Mouse (Mus musculus) testis, postnatal 10 days (tissue): ENCODE results near the gene Cacna1c.

Experiments used
- DNase-seq: peaks from one replicate; pipeline ENCODE4 v3.0.0; 2021; ENCODE audit warnings: low spot score

Gene Cacna1c

DNA sequence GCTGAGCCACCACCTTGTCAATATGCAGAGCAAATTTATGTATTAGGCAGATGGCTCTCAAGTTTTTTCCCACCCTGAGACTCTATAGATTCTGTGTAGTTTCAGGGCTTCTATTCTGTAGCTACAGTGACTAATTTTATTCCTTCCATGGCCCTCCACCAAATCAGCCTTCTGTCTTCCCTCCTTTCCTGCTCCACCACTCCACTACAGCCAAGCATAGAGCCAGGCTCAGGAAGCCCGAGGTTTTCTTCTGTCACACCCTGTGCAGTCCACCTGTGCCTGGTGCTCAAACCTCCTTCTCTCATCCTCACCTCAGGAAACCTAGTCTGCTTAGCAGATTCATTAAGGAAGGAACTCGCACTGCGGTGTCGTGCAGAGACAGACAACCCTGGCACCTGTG is 51.1 kb downstream of the Cacna1c start:
- DNase-seq: no peak

DNA sequence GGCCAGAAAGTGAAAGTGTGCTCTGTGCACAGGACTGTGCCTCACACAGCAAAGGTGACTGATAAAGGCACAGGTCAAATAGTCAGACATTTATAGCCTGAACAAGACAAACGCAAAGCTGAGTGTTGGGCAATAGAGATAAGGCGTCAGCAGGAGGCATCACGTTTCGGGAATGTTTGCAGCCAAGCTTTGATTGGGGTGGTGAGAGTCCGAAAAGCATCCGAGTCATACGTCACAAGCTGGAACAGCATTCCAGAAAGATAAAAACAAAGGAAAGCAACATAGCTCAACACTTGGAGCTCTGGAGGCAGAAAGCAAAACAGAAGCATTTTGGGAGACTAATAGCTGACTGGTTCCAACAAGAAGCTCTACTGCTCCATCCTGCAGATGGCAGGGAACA is 56.7 kb downstream of the Cacna1c start:
- DNase-seq: no peak

DNA sequence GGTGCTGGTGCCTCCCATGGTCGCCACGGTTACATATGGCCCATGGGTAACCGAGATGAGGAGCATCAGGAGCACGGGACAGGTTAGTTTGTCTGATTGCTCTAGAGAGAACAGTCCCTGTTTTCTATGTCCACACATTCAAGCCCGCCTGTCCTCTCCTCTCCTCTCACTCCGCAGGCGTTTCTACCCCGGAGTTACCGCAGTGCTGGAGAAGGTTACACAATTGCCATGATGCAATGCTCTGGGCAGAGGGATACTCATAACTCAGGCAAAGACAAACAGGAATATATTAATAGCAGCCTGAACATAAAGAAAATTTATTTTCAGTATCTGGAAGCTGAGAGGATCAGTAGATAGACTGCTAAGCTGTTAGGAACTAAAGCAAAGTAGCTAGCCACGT is 58.5 kb downstream of the Cacna1c start:
- no peak for DNase-seq

DNA sequence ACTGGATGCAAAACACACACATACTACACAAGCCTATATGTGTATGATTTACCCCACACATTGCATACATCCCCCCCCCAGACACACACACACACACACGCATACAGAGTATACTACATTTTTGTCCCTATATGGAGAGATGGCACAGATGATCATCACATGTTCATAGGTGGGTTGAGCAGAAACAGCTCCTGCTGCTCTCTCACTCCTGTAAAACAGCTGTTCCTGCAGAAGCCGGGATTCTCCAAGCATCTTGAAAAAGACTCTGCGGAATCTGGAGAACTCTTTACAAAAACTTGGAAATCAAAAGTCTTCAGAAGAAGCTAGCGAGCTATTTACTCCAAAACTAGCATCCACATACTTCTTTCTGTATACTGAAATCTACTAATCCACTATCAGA is 63.4 kb downstream of the Cacna1c start:
- DNase-seq: no peak

DNA sequence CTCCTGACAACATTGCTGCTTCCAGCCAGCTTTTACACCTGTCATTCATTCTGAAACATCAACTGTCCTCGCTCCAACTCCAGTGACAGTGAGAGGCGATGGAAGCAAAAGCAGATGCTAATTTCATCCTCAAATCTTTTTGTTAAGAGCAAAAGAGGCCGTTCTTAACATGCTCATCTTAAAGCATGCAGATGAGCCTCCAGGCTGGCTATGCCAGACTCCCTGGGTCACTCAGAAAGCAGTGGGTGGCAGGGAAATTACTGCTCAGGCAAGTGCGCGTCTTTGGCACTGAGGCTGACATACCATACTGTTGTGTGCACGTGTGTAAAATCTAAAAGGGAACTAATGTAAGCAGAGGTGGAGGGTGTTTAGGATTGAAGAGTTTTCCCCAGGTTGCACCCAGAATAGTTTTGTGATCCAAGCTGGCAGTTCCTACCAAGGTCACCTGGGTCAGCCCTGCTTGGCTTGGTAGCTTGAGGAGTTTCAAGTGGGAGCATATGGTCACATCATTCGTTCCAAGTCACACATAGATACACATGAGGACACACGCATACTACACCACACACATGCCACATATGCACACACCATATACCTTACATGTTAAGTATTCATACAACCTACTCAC is 64.0 kb downstream of the Cacna1c start:
- no peak for DNase-seq

DNA sequence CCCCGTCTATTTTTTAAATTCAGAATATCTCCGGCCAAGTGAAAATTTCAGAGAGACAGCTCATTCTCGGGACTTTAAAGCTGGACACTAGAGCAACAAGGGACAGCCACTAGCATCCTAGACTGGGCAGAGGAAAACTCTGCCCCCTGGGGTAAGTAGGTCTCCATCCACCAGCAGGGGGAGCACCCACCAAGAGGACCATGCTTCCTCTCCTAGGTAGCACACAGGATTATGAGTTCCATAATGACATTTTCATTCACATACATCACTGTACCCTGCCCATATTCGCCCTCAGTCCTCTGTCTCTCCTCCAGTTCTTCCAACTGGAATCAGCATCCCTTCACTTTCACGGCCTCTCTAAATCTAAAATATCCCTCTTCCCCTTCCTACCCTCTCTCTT is 66.6 kb downstream of the Cacna1c start:
- peak; percentile 76 for DNase-seq

DNA sequence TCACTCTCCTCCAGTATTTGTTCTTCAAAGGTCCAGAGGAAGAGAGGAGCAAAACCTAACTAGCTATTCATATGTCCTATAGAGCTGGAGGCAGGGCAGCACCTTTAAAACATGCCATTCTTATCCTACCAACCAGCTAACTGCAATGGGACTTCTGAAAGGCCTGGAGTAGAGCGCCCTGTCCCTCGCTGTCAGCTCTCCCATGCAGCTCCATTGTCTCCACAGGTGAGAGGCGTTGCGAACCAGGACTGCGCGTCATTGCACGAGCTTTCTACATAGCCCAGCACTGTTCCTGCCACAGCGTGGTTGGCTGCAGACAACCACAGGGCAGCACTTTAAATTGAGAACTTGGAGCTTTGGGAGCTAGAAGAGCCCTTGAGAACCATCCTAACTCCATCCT is 67.7 kb downstream of the Cacna1c start:
- DNase-seq: no peak

DNA sequence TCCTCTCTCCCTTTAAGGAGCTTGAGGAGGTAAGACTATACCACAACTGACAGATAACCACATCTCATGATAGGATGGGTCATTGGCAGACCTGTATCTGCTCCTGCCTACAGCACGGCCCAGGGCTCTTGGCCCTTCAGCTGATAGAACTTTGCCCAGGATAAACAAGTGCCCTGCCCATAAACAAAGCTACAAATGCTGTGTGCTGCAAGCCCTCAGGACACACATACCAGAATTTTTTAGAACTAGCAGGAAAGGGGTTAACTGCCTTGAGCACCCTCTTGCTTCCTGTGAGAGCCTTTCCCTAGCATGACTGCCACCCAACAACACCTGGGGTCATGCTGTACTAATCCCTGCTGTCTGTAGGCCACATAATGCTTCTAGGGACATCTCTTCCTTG is 68.1 kb downstream of the Cacna1c start:
- DNase-seq: no peak

DNA sequence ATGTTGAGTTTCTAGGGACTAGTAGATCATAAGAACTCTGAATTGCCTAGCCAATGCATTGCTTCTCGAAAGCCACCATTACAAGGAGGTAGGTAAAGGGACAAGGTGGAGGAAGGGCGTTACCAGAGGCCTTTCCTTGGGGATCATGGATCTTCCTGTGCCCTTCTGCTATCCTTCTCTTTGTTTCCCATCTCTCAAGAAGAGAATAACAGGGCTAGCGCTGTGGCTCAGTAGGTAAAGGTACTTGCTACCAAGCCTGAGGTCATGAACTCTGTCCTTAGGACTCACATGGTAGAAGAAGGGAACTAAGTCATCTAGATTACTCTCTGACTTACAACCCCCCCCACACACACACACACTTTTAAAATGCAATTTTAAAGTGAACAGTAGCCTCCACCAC is 69.2 kb downstream of the Cacna1c start:
- no peak for DNase-seq

DNA sequence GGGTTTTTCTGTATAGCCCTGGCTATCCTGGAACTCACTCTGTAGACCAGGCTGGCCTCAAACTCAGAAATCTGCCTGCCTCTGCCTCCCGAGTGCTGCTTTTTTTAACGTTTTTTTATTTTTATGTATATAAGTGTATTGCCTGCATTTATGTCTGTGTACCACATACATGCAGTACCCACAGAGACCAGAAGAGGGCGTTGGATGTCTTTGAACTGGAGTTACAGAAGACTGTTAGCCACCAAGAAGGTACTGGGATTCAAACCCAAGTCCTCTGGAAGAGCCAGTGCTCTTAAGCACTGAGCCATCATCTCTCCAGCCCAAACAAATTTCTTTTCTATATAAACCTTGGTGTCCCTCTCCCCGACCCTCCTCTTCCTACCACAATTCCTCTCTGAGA is 77.8 kb downstream of the Cacna1c start:
- no peak for DNase-seq

DNA sequence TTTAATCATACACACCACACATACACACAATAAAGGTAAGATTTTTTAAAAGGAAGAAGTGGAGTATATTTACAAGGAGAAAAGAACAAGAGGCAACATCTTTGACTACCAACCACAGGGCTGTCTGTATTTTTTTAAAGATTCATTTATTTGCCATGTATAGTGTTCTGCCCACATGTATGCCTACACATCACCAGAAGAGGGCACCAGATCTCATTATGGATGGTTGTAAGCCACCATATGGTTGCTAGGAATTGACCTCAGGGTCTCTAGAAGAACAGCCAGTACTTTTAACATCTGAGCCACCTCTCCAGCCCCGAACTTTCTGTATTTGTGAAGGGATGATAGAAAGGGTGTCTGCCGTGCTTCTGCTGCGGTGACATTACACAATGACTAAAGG is 79.9 kb downstream of the Cacna1c start:
- no peak for DNase-seq

DNA sequence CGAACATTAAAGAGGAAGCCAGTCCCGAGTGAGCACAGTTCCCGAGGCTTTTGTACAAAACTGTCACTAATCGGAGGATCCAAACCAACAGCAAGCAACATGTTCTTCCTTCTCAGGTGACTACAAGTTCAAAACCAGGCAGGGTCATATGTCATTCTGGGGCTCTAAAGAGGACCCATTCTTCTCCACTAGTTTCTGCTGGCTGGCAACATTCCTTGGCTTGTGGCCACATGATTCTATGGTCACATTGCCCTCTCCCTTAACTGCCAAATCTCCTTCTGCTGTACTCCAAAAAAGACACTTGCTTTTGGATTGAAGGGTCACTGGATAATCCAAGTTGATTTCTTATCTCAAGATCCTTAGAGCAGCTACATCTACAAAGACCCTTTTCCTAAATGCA is 82.9 kb downstream of the Cacna1c start:
- no peak for DNase-seq

DNA sequence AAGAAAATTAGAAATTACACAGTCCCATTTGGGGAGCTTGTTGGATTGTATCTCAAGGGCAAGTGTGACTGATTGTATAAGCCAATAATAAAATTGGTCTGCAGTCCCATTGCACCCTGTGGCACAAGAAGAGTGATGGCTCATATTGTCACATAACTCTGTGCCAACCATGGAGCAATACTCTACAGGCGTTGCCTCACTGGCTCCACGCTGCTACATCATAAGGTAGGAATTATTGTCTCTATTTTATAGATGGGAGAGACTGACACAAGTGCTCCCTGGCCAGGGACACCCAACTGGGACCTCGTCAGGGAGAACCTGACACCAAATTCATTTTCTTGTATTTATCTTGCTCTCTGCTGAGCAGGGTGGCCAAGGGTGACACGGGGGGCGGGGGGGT is 85.8 kb downstream of the Cacna1c start:
- DNase-seq: no peak

DNA sequence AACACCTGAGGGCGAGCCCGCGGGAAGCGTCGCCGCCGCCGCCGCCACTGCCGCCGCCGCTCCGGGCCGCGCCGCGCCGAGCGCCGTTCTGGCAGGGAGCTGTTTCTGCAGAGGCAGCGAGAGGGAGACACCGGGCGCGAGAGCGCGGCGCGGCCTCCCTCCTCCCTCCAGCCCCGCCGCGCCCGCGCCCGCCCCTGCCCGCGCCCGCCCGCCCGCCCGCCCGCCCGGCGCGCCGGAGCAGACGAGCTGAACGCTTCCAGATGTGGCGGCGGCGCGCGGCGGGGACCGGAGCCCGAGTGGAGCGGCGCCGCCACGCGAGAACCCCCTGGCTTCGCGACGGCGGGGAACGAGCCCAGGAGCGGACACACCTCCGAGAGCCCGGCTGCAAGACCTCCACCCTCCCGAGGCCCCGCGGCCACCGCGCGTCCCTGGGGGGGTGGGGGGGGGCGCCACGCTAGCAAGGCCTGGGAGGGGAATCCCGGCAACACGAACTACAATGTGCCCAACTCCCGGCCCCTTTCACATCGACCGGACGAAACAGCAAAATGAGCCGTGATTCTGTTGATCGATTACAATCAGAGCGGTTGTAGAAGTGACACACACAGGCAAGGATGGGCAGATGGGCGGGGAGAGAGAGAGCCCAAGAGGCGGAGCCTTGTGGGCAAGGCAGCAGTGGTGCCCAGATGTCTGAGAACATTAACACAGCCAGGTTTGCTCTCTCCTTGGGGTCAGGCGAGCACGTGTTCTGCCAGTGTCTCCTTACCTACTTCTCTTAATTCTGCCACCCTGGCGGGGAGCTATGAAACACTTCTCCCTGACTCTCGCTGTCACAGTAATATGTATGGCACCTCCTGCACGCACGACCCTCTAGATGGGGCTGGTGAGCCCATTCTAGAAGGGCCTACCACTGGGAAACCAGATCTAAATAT is 87.5 kb downstream of the Cacna1c start:
- DNase-seq: peak; percentile 72

DNA sequence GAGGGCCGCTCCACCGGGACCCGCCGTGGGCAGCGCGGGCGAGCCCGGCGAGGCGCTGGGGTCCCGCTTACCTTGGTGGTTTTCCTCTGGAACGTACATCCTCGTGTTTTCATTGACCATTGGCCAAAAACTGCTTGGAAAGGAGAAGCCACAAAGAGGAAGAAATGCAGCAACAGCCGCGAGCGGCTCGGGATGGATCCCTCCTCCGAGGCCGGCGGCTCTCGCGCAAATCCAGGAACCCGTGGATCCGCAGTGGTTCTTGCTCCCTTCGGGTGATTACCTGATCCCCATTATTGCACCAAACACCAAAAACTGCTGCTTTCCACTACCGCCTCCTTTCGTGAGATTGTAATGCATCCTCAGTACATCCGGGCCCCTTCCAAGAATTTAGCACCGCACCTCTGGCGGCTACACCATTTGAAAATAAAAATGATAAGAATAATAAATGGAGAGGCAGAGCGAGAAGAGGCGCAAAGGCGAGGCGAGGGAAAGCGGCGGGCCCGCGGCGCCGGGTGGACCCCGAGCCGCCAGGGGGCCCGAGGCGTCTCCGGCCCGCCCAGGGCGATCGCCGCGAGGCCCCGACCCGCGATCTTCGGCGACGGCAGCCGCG is 88.3 kb downstream of the Cacna1c start:
- peak; percentile 63 for DNase-seq

DNA sequence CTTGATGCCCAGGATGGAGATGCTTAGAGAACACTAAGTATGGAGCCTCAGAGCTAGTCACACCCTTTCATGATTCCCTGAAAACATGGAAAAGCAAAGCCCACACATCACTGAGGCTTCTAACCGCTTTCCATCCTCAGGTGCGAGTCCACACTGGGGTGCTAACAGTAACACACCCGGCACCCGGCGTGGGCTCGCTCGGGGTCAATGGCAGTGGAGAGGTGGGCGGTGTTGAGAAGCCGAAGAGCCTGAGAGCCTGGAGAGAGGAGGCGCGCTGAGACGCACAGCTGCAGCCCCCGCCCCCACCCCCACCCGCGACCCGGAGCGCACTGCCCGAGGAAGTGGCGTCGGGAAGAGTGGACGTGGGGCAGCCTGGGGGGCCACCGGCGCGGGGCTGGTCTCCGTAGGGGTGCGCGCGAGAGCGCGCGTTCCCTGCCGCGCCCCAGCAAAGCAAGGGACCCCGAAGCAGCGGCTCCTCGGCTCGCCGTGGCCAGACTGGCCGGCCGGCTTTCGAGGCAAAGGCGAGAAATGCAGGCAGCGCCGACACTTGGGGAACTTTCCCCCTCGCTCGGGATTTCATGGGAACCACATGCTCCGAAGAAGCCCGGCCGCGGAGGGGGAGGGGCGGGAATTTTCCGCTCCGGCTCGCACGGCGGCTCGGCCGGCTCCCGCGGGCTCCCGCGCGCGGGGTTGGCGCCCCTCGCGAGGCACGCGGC is 88.9 kb downstream of the Cacna1c start:
- DNase-seq: peak; percentile 84

DNA sequence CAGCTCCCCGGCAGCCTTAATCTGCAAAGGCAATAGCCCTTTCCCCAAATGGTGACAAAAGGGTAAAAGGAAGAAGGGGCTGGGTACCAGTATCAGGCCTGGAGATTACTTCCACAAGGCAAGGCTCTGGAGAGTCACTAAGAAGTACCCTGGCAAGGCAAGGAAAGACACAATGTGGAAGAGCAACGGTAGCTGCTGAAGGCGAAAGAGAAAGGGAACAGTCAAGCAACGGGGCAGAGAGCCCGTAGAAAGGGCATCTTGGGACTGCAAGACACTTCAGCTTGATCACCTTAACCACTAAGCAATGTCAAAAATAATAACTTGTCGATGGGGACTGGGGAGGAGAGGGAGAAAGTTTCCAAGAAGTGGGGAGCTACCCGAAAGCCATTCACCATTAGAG is 89.5 kb downstream of the Cacna1c start:
- no peak for DNase-seq

DNA sequence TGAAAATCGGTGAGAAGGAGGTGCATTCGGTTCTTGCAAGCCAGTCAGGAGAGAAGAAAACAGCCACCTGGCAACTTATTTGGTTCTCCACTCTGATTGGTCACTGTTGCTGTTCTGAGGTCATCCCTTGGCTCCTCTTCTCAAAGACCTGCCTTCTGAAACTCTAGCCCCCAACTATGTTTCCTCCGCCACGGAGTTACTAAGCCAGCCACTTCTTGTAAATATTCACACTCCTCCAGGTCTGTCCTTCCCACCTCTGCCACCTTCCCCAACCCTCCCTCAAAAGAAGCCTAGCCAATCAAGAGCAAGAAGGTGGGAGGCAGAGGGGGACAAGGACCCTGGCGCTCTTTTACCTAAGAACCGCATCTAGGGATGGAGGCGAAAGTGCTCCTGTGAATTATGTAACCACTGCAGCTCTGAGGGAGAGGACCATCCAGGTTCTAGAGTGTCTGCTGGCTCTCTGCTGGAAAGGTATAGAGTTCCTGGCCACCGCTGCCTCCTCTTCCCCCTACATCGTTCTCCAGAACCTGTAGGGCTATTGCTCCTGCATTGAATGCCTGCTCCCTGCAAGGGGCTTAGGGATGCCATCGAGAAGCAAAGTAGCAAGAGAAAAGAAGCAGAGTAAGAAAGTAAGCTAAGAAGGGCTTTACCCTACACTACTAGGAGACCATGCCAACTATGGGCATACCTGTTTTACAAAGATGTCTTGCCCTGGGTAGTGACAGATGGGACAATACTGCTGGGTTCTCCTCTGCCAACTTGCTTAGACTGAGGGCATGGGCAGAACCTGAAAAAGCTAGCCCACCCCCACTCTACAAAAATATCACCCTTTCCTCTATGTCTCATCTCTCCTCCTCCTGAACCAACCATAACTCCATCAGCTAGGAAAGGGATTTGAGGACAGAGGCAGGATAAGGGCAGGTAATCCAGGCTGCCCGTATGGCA is 90.3 kb downstream of the Cacna1c start:
- no peak for DNase-seq

DNA sequence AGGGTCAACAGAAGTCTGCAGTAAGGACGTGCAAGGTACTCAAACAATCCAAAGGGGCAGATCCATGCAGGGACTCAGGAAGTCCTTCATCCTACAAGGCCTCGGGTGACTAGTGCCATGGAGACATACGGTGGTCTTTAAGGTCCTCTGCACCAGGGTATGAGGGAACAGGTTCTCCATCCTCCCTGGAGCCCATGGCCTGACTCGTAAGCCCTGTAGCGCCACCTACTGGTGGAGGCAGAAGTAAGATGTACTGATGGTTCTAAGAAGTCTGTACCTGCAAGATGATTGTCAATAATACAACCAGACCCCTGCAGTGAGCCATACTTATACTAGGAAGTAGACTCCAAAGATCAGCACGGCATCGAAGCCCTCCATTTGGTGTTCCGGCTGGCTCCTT is 92.0 kb downstream of the Cacna1c start:
- DNase-seq: peak; percentile 94

DNA sequence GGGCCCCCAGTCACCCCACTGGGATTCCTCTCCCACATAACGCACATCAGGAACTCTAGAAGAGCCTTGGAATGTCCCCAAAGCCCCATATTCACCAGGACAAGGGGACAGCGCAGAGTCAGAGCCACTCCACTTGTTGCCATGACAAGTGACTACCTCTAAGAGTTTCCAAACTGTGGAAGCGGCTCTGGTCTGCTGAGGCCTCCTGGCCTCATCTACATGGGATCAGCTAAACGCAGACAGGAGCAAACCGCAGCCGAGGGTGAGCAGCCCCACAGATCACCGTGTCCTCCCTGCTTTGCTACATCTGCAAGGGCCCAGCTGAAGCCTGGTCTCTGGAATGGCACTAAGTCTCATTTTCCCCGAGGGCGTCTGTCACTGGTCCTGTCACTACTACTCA is 93.3 kb downstream of the Cacna1c start:
- no peak for DNase-seq

DNA sequence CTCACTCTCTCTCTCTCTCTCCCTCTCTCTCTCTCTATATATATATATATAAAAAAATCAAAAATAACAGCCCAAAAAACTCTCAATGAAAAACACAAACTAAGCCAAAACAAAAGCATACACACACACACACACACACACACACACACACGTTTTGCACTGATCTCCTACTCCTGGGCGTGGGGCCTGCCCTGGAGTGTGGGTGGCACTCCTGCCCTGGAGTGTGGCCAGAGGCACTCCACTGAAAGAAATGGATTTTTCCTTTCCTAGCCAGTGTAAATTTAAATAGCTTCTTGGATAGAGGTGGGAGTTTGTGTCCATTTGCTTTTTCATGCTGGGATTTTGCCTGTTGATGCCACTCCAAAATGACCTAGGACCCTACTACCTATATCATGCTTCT is 96.9 kb downstream of the Cacna1c start:
- no peak for DNase-seq

DNA sequence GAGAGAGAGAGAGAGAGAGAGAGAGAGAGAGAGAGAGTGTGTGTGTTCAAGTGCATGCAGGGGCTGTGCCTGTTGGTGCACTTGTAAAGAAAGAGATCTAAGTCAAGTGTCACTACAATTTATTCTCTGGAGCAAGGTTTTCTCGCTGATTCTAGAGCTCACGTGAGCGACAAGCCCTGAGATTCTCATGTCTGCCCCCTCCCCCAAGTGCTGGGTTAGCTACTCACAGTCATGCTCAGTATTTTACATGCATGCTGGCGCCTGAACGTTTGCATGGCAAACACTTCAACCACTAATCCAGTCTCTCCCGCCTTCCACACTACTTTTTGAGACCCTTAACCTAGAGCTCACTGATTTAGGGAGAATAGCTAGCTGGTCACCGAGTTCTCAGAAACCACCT is 99.7 kb downstream of the Cacna1c start:
- DNase-seq: no peak
